Mouse (Mus musculus) c-Kit-positive CD71-positive TER-119-negative erythroid progenitor cells, embryonic 14.5 days (primary cell): Measurements from ENCODE around the gene Arxes1.
"Not testable (repeated sequence)": the region's sequence is repeated elsewhere in the genome, so short reads cannot be mapped to it uniquely, and the experiment has no call there.

Source experiments
- DNase-seq: peaks from one replicate; pipeline ENCODE4 v3.0.0-alpha.2; 2013; ENCODE audit warnings: low read depth

Gene Arxes1

DNA sequence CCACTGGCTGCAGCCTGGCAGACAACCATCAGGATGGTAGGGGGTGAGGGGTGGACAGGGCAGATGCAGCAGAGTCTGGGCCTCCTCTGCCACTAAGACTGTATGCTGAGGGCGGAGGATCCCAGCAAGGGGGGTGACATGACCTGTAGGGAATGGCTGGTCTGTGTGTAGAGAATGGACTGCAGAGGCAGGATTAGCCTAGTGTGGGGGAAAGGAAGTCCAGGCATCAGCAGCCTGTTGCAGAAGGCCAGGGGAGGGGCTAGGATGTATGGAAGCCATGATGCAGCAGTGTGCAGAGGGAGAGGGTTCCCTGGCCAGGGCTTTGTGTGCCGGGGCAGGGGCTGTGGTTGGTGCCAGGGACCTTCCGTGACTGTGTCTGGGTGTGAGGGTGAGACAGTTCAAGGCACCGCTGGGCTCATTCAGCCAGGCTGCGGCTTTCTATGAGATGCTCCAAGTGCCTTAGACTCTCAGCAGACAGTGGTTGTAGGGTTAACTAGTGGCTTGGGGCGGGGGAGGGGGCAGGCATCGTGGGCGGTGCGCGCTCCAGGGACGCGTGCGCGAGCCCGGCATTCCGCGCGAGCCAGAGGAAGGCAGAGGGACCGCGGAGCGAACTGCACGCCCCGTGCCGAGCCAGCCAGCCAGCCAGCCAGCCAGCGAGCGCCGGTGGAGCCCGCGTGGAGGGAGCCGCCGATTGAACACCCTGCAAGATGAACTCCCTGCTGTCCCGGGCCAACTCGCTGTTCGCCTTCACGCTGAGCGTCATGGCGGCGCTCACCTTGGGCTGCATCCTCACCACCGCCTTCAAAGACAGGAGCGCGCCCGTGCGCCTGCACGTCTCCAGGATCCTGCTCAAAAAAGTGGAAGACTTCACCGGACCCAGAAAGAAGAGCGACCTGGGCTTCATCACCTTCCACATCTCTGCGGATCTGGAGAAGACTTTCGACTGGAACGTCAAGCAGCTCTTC is at the start of gene Arxes1:
Gene Arxes1 (plus strand): TSS at position 569 of the 965 bp plus-strand sequence.
- DNase-seq: not testable (repeated sequence)

DNA sequence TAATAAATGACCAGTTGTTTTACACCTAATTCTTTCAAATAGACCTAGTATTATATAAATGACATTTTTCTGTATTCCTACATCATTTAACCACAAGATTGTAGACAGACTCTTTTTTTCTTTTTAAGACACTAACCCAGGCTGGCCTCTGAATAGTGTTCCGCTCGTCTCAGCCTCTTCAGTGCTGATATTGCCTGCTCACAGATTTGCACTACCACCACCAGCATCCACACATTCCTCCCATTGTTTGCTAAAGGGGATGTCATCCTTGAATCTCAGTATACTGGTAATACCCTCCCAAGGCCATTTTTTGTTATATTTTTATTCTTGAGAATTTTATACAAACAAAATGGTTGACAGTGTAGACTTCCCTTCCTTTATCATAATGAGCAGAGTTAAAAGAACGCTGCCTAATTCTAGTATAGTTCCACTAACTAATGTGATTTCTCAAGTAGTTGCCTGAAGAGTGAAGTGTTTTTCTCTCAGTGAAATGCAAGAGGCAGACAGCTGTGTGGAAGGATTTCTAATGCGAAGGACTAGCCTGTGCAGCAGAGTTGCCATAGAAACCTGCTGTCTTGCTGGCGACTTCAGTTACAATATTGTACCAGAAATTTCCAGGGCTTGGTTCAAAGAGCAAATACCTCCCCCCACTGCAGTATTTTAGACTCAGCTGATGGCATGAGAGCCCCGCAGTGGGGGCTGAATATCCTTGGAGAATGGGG is 48.5 kb upstream of the Arxes1 start:
- DNase-seq: no peak

DNA sequence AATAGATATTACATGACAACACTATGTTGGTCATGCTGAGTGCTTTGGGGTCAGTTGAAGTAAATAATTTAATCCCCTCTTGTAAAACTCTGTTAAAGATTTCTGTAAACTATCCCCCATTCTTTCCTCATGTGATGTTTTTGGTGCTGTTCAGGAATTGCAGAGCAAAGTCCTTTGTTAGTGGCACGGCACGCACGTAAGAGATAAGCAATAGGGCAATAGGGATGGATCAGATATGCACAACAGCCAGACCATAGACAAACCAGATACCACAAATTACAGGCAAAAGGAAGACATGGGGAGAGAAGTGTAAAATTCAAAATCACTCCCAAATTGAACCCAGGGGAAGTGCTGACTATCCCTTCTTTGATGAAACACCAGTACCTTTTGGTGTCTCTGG is 46.9 kb upstream of the Arxes1 start:
- DNase-seq: no peak

DNA sequence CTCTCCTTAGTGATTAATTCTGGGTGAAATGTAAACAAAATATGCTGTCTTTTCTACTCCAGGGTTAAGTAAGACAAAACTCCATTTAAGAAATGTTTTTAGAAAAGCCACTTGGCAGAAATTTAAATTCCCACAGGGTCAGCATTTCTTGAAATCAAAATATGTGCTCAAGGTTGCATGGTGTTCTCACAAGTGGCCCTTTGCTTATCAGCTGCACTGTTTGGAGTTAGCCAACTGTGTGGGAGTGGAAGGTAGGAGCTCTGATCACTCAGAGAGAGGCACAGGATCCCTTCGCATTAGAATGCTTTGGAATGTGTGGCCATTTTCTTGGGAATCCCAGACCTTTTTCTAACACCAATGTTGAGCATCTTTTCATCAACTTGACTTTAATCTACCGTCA is 42.5 kb upstream of the Arxes1 start:
- no peak for DNase-seq

DNA sequence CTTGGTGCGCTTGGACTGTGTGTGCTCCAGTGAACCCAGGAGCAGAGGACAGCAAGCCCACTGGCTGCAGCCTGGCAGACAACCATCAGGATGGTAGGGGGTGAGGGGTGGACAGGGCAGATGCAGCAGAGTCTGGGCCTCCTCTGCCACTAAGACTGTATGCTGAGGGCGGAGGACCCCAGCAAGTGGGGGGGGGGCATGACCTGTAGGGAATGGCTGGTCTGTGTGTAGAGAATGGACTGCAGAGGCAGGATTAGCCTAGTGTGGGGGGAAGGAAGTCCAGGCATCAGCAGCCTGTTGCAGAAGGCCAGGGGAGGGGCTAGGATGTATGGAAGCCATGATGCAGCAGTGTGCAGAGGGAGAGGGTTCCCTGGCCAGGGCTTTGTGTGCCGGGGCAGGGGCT is 40.0 kb upstream of the Arxes1 start:
- DNase-seq: not testable (repeated sequence)

DNA sequence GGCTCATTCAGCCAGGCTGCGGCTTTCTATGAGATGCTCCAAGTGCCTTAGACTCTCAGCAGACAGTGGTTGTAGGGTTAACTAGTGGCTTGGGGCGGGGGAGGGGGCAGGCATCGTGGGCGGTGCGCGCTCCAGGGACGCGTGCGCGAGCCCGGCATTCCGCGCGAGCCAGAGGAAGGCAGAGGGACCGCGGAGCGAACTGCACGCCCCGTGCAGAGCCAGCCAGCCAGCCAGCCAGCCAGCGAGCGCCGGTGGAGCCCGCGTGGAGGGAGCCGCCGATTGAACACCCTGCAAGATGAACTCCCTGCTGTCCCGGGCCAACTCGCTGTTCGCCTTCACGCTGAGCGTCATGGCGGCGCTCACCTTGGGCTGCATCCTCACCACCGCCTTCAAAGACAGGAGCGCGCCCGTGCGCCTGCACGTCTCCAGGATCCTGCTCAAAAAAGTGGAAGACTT is 39.5 kb upstream of the Arxes1 start, which contains the start of gene Arxes2:
Gene Arxes2 (plus strand): TSS at position 161 of the 456 bp plus-strand sequence.
- not testable (repeated sequence) for DNase-seq

DNA sequence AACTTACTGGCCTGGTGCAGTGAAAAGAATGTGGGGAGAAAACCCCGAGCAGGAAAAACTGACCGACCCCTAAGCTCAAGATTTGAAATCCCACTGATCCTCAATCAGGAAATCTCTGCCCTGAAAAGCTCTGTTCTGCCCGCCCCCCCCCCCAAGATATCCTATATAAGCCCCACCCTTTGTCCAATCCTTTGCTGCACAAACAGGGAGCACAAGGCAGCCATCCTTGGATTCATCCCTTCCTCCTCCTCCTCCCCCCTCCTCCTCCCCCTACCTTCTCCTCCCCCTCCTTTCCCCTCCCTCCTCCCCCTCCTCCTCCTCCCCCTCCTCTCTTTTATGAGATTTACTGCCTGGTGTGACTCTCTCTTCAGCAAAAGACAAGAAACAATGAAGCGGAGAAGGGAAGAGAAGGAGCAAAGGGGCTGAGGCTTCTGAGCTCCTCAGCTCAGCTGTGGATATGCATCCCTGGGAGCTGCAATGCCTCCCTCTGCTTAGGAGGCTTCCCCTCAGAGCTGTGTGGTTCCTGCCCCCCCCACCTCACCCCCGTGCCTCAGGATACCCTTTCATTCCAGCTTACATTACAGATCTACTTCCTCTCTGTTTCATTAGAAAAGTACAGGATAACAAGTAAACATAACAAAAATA is 25.8 kb upstream of the Arxes1 start:
- no peak for DNase-seq

DNA sequence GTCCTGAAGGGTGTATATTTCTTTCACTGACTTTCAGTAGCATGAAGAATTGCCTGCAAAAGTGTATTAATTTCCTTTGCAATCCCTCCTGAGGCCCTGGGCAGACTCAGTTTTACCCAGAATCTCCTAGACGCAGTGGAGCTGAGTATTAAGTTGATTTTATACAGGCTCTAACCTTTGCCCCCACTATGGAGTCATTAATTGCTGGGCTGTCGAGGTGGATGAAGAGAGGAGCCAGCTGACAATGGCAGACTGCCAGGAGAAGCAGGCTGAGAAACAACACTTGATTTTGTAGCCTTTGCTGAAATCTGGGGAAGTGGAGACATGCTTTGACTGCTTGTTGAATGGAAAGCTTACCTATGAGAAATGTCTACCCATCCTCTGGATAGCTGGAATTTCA is 18.8 kb upstream of the Arxes1 start:
- DNase-seq: no peak

DNA sequence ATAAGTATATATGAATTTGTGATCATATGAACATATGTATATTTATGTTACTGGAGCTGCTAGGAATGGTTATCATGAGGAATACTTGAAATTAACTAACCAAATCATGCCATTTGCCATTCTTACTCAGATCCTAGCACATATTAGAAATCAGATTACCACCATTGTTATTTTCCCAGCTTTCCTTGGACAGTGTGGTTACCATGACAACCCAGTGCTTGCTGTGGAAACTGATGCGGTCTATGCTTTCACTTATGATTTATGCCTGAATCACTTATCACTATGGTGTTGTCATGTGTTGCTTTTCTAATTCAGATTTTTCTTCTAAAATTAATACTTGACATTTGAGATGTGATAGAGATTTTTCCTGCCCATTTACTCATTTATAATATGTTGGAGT is 2.8 kb upstream of the Arxes1 start:
- no peak for DNase-seq

DNA sequence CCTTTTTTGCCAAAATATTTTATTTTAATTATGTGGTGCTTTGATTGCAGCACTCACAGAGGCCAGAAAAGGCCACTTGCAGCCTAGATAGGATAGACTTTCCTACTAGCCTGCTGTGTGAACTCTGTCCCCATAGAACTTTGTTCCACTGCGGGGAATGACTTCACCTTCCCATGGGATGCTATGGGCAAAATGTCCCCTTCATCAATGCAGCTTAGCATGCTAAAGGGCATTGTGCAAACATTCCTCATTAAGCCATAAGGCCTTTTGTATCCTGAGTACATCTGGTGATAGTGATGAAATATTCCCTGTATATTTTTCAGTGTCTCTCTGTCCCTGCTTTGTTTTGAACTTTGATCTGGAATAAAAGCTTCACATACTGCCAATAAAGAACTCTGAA is 10.6 kb downstream of the Arxes1 start:
- DNase-seq: no peak

DNA sequence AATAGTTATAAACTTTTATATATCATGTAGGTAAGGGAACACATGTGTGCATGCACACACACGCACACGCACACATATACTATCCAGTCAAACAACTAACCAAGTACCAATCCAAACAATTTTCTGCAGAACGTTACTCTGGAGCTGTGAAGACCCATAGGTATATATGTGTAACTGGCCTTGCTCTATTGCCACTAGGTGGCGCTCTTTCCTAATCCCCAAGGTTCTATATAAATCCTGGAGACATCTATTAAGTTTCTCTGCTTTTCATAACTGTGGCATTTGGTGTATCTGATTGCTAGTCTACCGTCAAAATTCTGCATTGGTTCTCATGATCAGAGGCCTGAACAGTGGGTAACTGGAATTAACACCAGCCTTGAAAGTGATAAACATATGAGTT is 14.4 kb downstream of the Arxes1 start:
- DNase-seq: peak; percentile 48

DNA sequence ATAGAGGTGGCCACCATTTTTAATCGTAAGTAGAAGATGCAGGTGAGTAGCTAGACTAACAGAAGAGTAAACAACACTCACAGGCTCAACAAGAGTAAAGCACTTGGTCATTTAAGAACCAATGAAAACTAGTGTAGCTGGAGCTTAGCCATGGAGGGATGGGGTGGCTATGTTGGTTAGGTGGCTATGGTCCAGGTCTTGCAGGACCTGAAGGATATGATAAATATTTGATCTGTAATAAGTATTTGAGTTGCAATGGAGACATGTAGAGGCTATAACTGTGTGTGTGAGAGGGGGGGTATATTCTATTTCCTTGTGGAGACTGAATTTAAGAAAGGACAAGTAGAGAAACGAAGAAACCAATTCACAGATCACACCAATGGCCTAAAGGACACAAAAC is 18.1 kb downstream of the Arxes1 start:
- no peak for DNase-seq

DNA sequence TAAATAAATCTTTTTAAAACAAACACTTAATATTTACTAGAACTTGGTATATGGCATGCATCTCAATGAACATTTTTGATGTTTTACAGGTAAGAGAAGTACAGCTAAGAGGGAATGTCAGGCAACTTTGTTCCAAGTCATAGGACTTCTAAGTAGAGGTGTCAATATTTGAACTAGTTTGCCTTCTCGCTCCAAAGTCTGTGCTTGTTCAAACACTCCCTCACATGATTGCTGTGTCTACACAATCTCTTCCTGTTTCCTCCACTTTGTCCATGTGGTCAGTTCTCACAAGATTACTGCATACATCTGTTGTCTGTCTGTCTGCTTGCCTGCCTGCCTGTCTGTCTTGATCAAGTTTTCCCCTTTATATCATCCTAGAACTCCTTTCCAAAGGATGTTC is 27.5 kb downstream of the Arxes1 start:
- no peak for DNase-seq

DNA sequence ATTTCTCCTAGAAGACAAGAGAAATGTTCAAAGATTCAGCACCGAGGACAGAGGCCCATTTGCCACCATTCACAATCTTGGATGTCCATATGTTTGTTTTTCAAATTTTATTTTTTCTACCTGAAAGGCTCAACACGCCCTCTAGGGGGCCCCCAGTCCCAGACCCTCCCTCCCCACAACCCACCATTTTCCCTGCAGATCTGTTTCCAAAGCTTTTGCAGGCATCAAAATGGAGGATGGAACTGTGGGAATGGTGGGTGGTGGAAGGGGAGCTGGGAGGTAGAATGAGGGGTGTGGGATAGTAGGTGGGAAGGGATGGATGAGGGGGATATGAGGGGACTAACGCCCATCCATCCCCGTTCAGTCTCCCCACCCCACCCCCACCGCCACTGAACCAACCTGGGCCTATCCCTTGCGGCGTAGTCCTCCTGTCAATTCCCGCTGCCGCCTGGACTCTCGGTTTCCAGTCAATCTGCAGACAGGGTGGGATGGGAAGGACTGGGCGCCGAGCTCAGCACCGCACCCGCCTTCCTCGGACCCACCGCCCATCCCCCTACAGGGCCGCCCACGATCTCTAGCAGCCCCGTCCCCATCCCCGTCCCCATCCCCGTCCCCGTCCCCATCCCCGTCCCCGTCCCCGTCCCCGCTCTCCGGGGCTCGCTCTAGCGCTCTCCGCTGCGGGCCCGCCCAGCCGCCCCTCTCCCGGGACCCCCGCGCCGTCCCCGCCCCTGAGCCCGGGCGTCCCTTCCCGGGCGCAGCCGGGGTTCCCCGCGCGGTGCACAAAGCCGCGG is 34.2 kb downstream of the Arxes1 start:
- DNase-seq: peak; percentile 10

DNA sequence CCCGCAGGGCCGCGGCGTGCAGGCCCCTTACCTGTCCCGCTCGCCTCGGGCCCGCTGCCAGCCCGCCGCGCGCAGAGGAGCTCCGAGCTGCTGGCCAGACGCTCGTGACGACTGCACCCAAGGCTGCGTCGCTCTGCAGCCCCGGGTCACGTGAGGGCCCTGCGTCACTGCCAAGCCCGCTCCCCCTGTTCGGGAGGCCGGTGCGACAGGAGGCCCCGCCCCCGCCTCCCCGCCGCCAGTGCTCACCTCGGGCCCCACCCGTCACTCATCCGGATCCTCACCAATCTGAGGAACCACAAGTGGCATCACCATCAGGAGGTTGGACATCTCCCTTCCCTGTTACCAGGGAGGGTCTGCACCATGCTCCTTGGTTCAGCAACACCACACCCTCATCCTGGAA is 34.9 kb downstream of the Arxes1 start, which contains the start of gene Bex2:
Gene Bex2 (minus strand): TSS at position 217 of the 400 bp plus-strand sequence.
- DNase-seq: not testable (repeated sequence)
